Comparison of ENCODE assay signal across 12 mouse cellular contexts in the genomic region with DNA sequence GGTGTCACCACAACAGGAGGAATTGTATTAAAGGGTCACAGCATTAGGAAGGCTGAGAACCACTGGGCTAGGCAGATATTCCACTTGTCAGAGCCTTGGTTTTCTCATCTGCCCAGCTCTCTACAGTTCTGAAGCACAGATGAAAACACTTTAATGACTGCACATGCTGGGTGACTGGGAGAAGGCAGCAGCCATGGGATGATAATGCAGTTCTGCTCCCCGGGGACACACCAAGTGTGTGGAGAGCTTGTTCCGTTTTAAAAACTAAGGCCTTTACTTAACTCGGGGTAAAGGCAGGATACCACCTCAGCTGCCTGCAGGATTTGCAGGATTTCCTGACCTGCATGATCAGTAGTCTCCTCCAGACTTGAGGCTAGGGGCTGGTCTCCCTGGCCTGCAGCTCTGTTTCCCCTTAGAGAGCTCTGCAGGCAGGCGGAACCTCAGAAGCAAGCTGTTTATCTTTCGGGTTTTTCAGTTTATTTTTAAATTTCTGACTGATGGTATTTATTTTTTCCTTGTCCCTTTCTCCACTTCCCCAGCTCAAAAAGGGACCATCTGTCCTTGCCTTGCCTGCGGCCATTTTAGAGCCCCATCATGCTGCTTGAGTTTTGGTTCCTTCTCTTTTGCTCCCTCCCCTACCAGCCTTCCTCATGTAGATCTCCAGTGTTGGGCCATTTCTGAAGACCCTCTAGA. TPM values are rescaled to one million over a fixed set of nuclear protein-coding genes. Genes with fewer than 3 reads are reported as not detected.
A peak's percentile ranks its signal among the peaks of the same experiment; 100 is the strongest.
DNase-seq lines count a peak whose midpoint lies in the region; ATAC-seq and TF ChIP-seq lines count a peak whose summit lies in the region.
"Had no signal": no experiment of that assay in that cellular context is flagged by ENCODE, and none has a peak within 500 bp of the region (broad histone marks: within the 10 kb centered on the region; RNA-seq: fewer than 3 reads in every experiment).

No protein-coding gene starts in this region.

- no peaks in the 10 kb centered on the region for H3K27me3 ChIP-seq in forebrain, embryonic 10.5 days (ENCODE audit: poor library complexity, severe bottlenecking)
- no peaks in the 10 kb centered on the region for H3K27me3 ChIP-seq in forebrain, embryonic 11.5 days (ENCODE audit: control insufficient read depth, insufficient read depth, low read length)
- H3K27me3 ChIP-seq in embryonic facial prominence, embryonic 15.5 days: no peaks in the 10 kb centered on the region
- no peaks in the 10 kb centered on the region for H3K27me3 ChIP-seq in liver, embryonic 15.5 days

- no peak for TF ChIP-seq CTCF in left cerebral cortex, adult 2 months (IDR thresholded peaks at IDR 0.05)

- no peak overlapping the region for H3K9ac ChIP-seq in forebrain, embryonic 11.5 days (ENCODE audit: low read length)
- no peak overlapping the region for H3K9ac ChIP-seq in embryonic facial prominence, embryonic 15.5 days
- no peak overlapping the region for H3K9ac ChIP-seq in liver, embryonic 15.5 days

- H3K4me1 ChIP-seq in forebrain, embryonic 10.5 days: peaks cover 54% of the 10 kb centered on the region
- H3K4me1 ChIP-seq in forebrain, embryonic 11.5 days (replicated peaks; ENCODE audit: control insufficient read depth, insufficient read depth, low read length): peaks cover 10% of the 10 kb centered on the region
- peaks cover 84% of the 10 kb centered on the region for H3K4me1 ChIP-seq in embryonic facial prominence, embryonic 15.5 days
- peaks cover 61% of the 10 kb centered on the region for H3K4me1 ChIP-seq in liver, embryonic 15.5 days (replicated peaks)

- intact Hi-C loops in left cerebral cortex, adult 2 months (cut with DNase I): no loop called here
- intact Hi-C loops in left cerebral cortex, postnatal 25 days (cut with DNase I): no loop called here

- DNase-seq in forebrain, embryonic 10.5 days (ENCODE audit: extremely low spot score, low spot score): no peak
- DNase-seq in forebrain, embryonic 11.5 days (ENCODE audit: low spot score): no peak
- DNase-seq in left cerebral cortex, adult 2 months (ENCODE audit: extremely low spot score in 1 of 2, low spot score in 2 of 2): no peak
- no peak for DNase-seq in left cerebral cortex, postnatal 25 days (ENCODE audit: low spot score in 2 of 2)
- DNase-seq in cerebellum, adult 11 months: no peak
- DNase-seq in testis, postnatal 14 days (ENCODE audit: low spot score): no peak
- DNase-seq: left cerebral cortex, postnatal 4 days had no signal

- 81% methylated on average over 6 of the region's 6 CpGs for WGBS in forebrain, embryonic 10.5 days
- 68% methylated on average over 6 of the region's 6 CpGs for WGBS in forebrain, embryonic 11.5 days
- 30% methylated on average over 6 of the region's 6 CpGs for WGBS in embryonic facial prominence, embryonic 15.5 days
- whole genome bisulfite sequencing in liver, embryonic 15.5 days (ENCODE audit: insufficient replicate concordance): 23% methylated on average over 6 of the region's 6 CpGs

- H3K4me2 ChIP-seq in forebrain, embryonic 11.5 days (ENCODE audit: low read depth, low read length, severe bottlenecking): no peak overlapping the region
- H3K4me2 ChIP-seq in embryonic facial prominence, embryonic 15.5 days (replicated peaks): no peak overlapping the region
- H3K4me2 ChIP-seq in liver, embryonic 15.5 days: no peak overlapping the region

- no peak for ATAC-seq in forebrain, embryonic 11.5 days (replicated peaks; ENCODE audit: low FRiP score)
- no peak for ATAC-seq in embryonic facial prominence, embryonic 15.5 days (ENCODE audit: insufficient number of reproducible peaks, low FRiP score, low TSS enrichment, low read depth)
- ATAC-seq in liver, embryonic 15.5 days (ENCODE audit: insufficient read depth): no peak

- no peaks in the 10 kb centered on the region for H3K36me3 ChIP-seq in forebrain, embryonic 10.5 days (replicated peaks)
- H3K36me3 ChIP-seq in forebrain, embryonic 11.5 days (ENCODE audit: control insufficient read depth, insufficient read depth, low read length): no peaks in the 10 kb centered on the region
- H3K36me3 ChIP-seq in embryonic facial prominence, embryonic 15.5 days: no peaks in the 10 kb centered on the region
- no peaks in the 10 kb centered on the region; the same call in 1 of the 2 replicates for H3K36me3 ChIP-seq in liver, embryonic 15.5 days (replicated peaks)

- H3K27ac ChIP-seq in forebrain, embryonic 10.5 days: peak overlapping the region; percentile 22; the same call in 1 of the 2 replicates
- no peak overlapping the region for H3K27ac ChIP-seq in forebrain, embryonic 11.5 days (ENCODE audit: low read depth, low read length)
- peak overlapping the region; percentile 73 for H3K27ac ChIP-seq in left cerebral cortex, adult 2 months
- peak overlapping the region; percentile 82 for H3K27ac ChIP-seq in embryonic facial prominence, embryonic 15.5 days (replicated peaks)
- peak overlapping the region; percentile 25; the same call in 1 of the 2 replicates for H3K27ac ChIP-seq in liver, embryonic 15.5 days (replicated peaks)

- no peak overlapping the region for H3K4me3 ChIP-seq in forebrain, embryonic 10.5 days
- H3K4me3 ChIP-seq in forebrain, embryonic 11.5 days (ENCODE audit: low read depth, low read length): no peak overlapping the region
- H3K4me3 ChIP-seq in left cerebral cortex, adult 2 months: no peak overlapping the region
- H3K4me3 ChIP-seq in embryonic facial prominence, embryonic 15.5 days (replicated peaks): no peak overlapping the region
- H3K4me3 ChIP-seq in liver, embryonic 15.5 days (replicated peaks): no peak overlapping the region

- H3K9me3 ChIP-seq in forebrain, embryonic 10.5 days: no peaks in the 10 kb centered on the region
- H3K9me3 ChIP-seq in forebrain, embryonic 11.5 days (ENCODE audit: control insufficient read depth, low read length): no peaks in the 10 kb centered on the region
- H3K9me3 ChIP-seq in embryonic facial prominence, embryonic 15.5 days (replicated peaks): no peaks in the 10 kb centered on the region
- no peaks in the 10 kb centered on the region for H3K9me3 ChIP-seq in liver, embryonic 15.5 days (replicated peaks)

RNA-seq across cellular contexts. Expression of a gene that starts 20.5 kb away (rescaled TPM):
- polyA plus RNA-seq in forebrain, embryonic 10.5 days (2016; fragmentation: Nextera tagmentation; extraction: Ambion mirVana): 12.5 and 12.7 TPM in 2 replicates
- 17.7 and 21.1 TPM in 2 replicates for polyA plus RNA-seq in forebrain, embryonic 11.5 days (2014; fragmentation: Nextera tagmentation; extraction: Ambion mirVana)
- total RNA-seq in left cerebral cortex, adult 2 months (2021): 100 to 1,000 TPM; 411 to 445 TPM
- 100 to 1,000 TPM; 412 to 432 TPM for total RNA-seq in left cerebral cortex, postnatal 25 days (2021)
- 16.7 and 20.3 TPM in 2 replicates for polyA plus RNA-seq in embryonic facial prominence, embryonic 15.5 days (2015; fragmentation: Nextera tagmentation; extraction: Ambion mirVana)
- 4.9 and 6.2 TPM in 2 replicates for polyA plus RNA-seq in liver, embryonic 15.5 days (2015; fragmentation: Nextera tagmentation; extraction: Ambion mirVana)

RNA-seq across cellular contexts. Expression of a gene that starts 32.5 kb away (rescaled TPM):
- not detected in 2 replicates for polyA plus RNA-seq in forebrain, embryonic 10.5 days (2016; fragmentation: Nextera tagmentation; extraction: Ambion mirVana)
- polyA plus RNA-seq in forebrain, embryonic 11.5 days (2014; fragmentation: Nextera tagmentation; extraction: Ambion mirVana): not detected in 2 replicates
- under 1 TPM; 0.61 TPM for total RNA-seq in left cerebral cortex, adult 2 months (2021)
- total RNA-seq in left cerebral cortex, postnatal 25 days (2021): not detected
- not detected in 2 replicates for polyA plus RNA-seq in embryonic facial prominence, embryonic 15.5 days (2015; fragmentation: Nextera tagmentation; extraction: Ambion mirVana)
- not detected in 2 replicates for polyA plus RNA-seq in liver, embryonic 15.5 days (2015; fragmentation: Nextera tagmentation; extraction: Ambion mirVana)
- total RNA-seq: gastrocnemius, adult 18-20 months; left cerebral cortex, postnatal 4 days; neutrophil, adult 5-6 weeks had no signal
- polyA plus RNA-seq: thymus, postnatal 0 days had no signal

RNA-seq across cellular contexts. Expression of a gene that starts 35.8 kb away (rescaled TPM):
- not detected in 2 replicates for polyA plus RNA-seq in forebrain, embryonic 10.5 days (2016; fragmentation: Nextera tagmentation; extraction: Ambion mirVana)
- polyA plus RNA-seq in forebrain, embryonic 11.5 days (2014; fragmentation: Nextera tagmentation; extraction: Ambion mirVana): not detected in 2 replicates
- total RNA-seq in left cerebral cortex, adult 2 months (2021): not detected
- total RNA-seq in left cerebral cortex, postnatal 25 days (2021): not detected
- 0.49 and 0.65 TPM in 2 replicates for polyA plus RNA-seq in embryonic facial prominence, embryonic 15.5 days (2015; fragmentation: Nextera tagmentation; extraction: Ambion mirVana)
- polyA plus RNA-seq in liver, embryonic 15.5 days (2015; fragmentation: Nextera tagmentation; extraction: Ambion mirVana): not detected in 2 replicates
- total RNA-seq: left cerebral cortex, postnatal 4 days had no signal

RNA-seq across cellular contexts. Expression of a gene that starts 43.3 kb away (rescaled TPM):
- 2.7 and 3.1 TPM in 2 replicates for polyA plus RNA-seq in forebrain, embryonic 10.5 days (2016; fragmentation: Nextera tagmentation; extraction: Ambion mirVana)
- 3.2 and 3.8 TPM in 2 replicates for polyA plus RNA-seq in forebrain, embryonic 11.5 days (2014; fragmentation: Nextera tagmentation; extraction: Ambion mirVana)
- total RNA-seq in left cerebral cortex, adult 2 months (2021): 10 to 100 TPM; 12.8 to 13.6 TPM
- 10 to 100 TPM; 13.0 to 15.2 TPM for total RNA-seq in left cerebral cortex, postnatal 25 days (2021)
- 10.3 and 13.2 TPM in 2 replicates for polyA plus RNA-seq in embryonic facial prominence, embryonic 15.5 days (2015; fragmentation: Nextera tagmentation; extraction: Ambion mirVana)
- 1.8 TPM in 2 replicates for polyA plus RNA-seq in liver, embryonic 15.5 days (2015; fragmentation: Nextera tagmentation; extraction: Ambion mirVana)

RNA-seq across cellular contexts. Expression of a gene that starts 50.4 kb away (rescaled TPM):
- polyA plus RNA-seq in forebrain, embryonic 10.5 days (2016; fragmentation: Nextera tagmentation; extraction: Ambion mirVana): not detected in 2 replicates
- polyA plus RNA-seq in forebrain, embryonic 11.5 days (2014; fragmentation: Nextera tagmentation; extraction: Ambion mirVana): not detected in 2 replicates
- total RNA-seq in left cerebral cortex, adult 2 months (2021): not detected
- not detected for total RNA-seq in left cerebral cortex, postnatal 25 days (2021)
- polyA plus RNA-seq in embryonic facial prominence, embryonic 15.5 days (2015; fragmentation: Nextera tagmentation; extraction: Ambion mirVana): 1.1 and 3.3 TPM in 2 replicates
- polyA plus RNA-seq in liver, embryonic 15.5 days (2015; fragmentation: Nextera tagmentation; extraction: Ambion mirVana): not detected in 2 replicates
- total RNA-seq: gastrocnemius, adult 18-20 months; left cerebral cortex, postnatal 4 days; neutrophil, adult 5-6 weeks had no signal
- polyA plus RNA-seq: thymus, postnatal 0 days had no signal
